Mouse (Mus musculus) heart, embryonic 11.5 days (tissue): ENCODE measurements around the gene Ccdc6. TPM values are rescaled to one million over a fixed set of nuclear protein-coding genes. Genes with fewer than 3 reads are reported as not detected.

Experiments used
- ATAC-seq: fragments of 200-750 bp; cut with Nextera tagmentation; replicated peaks from 2 replicates; pipeline ENCODE4 v1.8.0; 2017; ENCODE audit warnings: moderate library complexity; ENCODE audit not compliant: insufficient number of reproducible peaks, low FRiP score, low TSS enrichment
- H3K27ac ChIP-seq: fragments of 300-500 bp; sonication (generic); 2 replicates; pipeline ENCODE4 v1.5.1; 2014; ENCODE audit warnings: mild to moderate bottlenecking, low read depth, low read length
- H3K27me3 ChIP-seq: fragments of 300-500 bp; sonication (generic); 2 replicates; pipeline ENCODE4 v1.6.1; 2014; ENCODE audit warnings: mild to moderate bottlenecking, low read length, mixed read lengths; ENCODE audit not compliant: control insufficient read depth, insufficient read depth
- H3K36me3 ChIP-seq: fragments of 300-500 bp; sonication (generic); 2 replicates; pipeline ENCODE4 v1.6.1; 2014; ENCODE audit warnings: mild to moderate bottlenecking, low read length, moderate library complexity, mixed read lengths; ENCODE audit not compliant: control insufficient read depth, insufficient read depth
- H3K4me1 ChIP-seq: fragments of 300-500 bp; sonication (generic); 2 replicates; pipeline ENCODE4 v1.6.1; 2014; ENCODE audit warnings: low read length; ENCODE audit not compliant: control insufficient read depth, insufficient read depth
- H3K4me2 ChIP-seq: fragments of 300-500 bp; sonication (generic); 2 replicates; pipeline ENCODE4 v1.6.1; 2014; ENCODE audit warnings: mild to moderate bottlenecking, moderate library complexity
- H3K4me3 ChIP-seq: fragments of 300-500 bp; sonication (generic); 2 replicates; pipeline ENCODE4 v1.5.1; 2014; ENCODE audit warnings: low read depth, low read length
- H3K9ac ChIP-seq: fragments of 300-500 bp; sonication (generic); 2 replicates; pipeline ENCODE4 v1.6.1; 2014; ENCODE audit warnings: mild to moderate bottlenecking, low read depth, low read length, moderate library complexity
- H3K9me3 ChIP-seq: fragments of 300-500 bp; sonication (generic); replicated peaks from 2 replicates; pipeline ENCODE4 v1.6.1; 2016; ENCODE audit warnings: low read length; ENCODE audit not compliant: control insufficient read depth
- WGBS: fragments of 180-500 bp; shearing (Covaris S2); extraction: QIAGEN DNeasy Blood & Tissue Kit; methylation state at CpG from one replicate; pipeline ENCODE4 v1.1.7; 2014; ENCODE audit not compliant: insufficient replicate concordance; 5-methylcytosine and 5-hydroxymethylcytosine counted together
- polyA plus RNA-seq: library from polyadenylated mRNA; unstranded; fragments of >200 nt; fragmentation: Nextera tagmentation; extraction: Ambion mirVana; gene quantifications from 2 replicates; pipeline ENCODE4 v1.2.1, GENCODE M21; 2014

The Ccdc6 gene
- polyA plus RNA-seq, 1 experiment from 2014 or later: 23.0 TPM

- ATAC-seq: no peak
- WGBS: 71% methylated on average over 9 of the region's 9 CpGs
- H3K27me3 ChIP-seq: no peaks in the 10 kb centered on the region
- H3K36me3 ChIP-seq: peaks cover 24% of the 10 kb centered on the region
- H3K4me3 ChIP-seq: no peak overlapping the region
- peaks cover 3% of the 10 kb centered on the region; the same call in 1 of the 2 replicates for H3K4me1 ChIP-seq
- H3K27ac ChIP-seq: no peak overlapping the region
- no peaks in the 10 kb centered on the region for H3K9me3 ChIP-seq
- no peak overlapping the region for H3K4me2 ChIP-seq
- H3K9ac ChIP-seq: no peak overlapping the region
These were observed 89.2 kb downstream of the Ccdc6 start for GRCm38 (mm10) chr10:70186136-70186535.

GRCm38 (mm10) chr10:70186586-70186985, 89.7 kb downstream of the Ccdc6 start:
- H3K4me3 ChIP-seq: no peak overlapping the region
- H3K27ac ChIP-seq: no peak overlapping the region
- H3K4me2 ChIP-seq: no peak overlapping the region
- no peak overlapping the region for H3K9ac ChIP-seq
- WGBS: 85% methylated on average over 7 of the region's 7 CpGs
- peaks cover 22% of the 10 kb centered on the region for H3K36me3 ChIP-seq
- no peaks in the 10 kb centered on the region for H3K9me3 ChIP-seq
- peaks cover 3% of the 10 kb centered on the region; the same call in 1 of the 2 replicates for H3K4me1 ChIP-seq
- no peaks in the 10 kb centered on the region for H3K27me3 ChIP-seq
- no peak for ATAC-seq

GRCm38 (mm10) chr10:70189864-70190263, 92.9 kb downstream of the Ccdc6 start:
- 81% methylated on average over 13 of the region's 13 CpGs for WGBS
- Histone ChIP-seq H3K27me3 (no peaks in the 10 kb centered on the region), H3K4me2 (no peak overlapping the region), H3K9ac (no peak overlapping the region), H3K9me3 (no peaks in the 10 kb centered on the region), H3K36me3 (peaks cover 25% of the 10 kb centered on the region), H3K4me3 (no peak overlapping the region), H3K4me1 (no peaks in the 10 kb centered on the region), H3K27ac (no peak overlapping the region)
- ATAC-seq: no peak

GRCm38 (mm10) chr10:70194283-70194682, 97.4 kb downstream of the Ccdc6 start:
- Histone ChIP-seq H3K36me3 (peaks cover 11% of the 10 kb centered on the region; the same call in 1 of the 2 replicates), H3K4me3 (no peak overlapping the region), H3K27ac (no peak overlapping the region), H3K27me3 (no peaks in the 10 kb centered on the region), H3K9ac (no peak overlapping the region), H3K9me3 (no peaks in the 10 kb centered on the region), H3K4me1 (no peaks in the 10 kb centered on the region), H3K4me2 (no peak overlapping the region)
- 71% methylated on average over 9 of the region's 9 CpGs for WGBS
- ATAC-seq: no peak

GRCm38 (mm10) chr10:70195279-70195678, 98.4 kb downstream of the Ccdc6 start:
- no peak for ATAC-seq
- Histone ChIP-seq H3K4me3 (no peak overlapping the region), H3K9me3 (no peaks in the 10 kb centered on the region), H3K36me3 (0 out of 2 replicates have a peak, but pooled peaks cover 3% of the 10 kb centered on the region), H3K27me3 (no peaks in the 10 kb centered on the region), H3K9ac (no peak overlapping the region), H3K4me1 (no peaks in the 10 kb centered on the region), H3K27ac (peak overlapping the region; percentile 15; the same call in 1 of the 2 replicates), H3K4me2 (no peak overlapping the region)
- WGBS: 79% methylated on average over 7 of the region's 7 CpGs

GRCm38 (mm10) chr10:70195786-70196185, 98.9 kb downstream of the Ccdc6 start:
- no peak; the same call in 1 of the 2 replicates for ATAC-seq

GRCm38 (mm10) chr10:70196666-70197065, 99.7 kb downstream of the Ccdc6 start:
- no peaks in the 10 kb centered on the region for H3K4me1 ChIP-seq
- no peak for ATAC-seq
- H3K4me3 ChIP-seq: no peak overlapping the region
- H3K9me3 ChIP-seq: no peaks in the 10 kb centered on the region
- 0 out of 2 replicates have a peak, but pooled peaks cover 3% of the 10 kb centered on the region for H3K36me3 ChIP-seq
- H3K4me2 ChIP-seq: no peak overlapping the region
- H3K27ac ChIP-seq: no peak overlapping the region
- 91% methylated on average over 6 of the region's 6 CpGs for WGBS
- H3K9ac ChIP-seq: no peak overlapping the region
- H3K27me3 ChIP-seq: no peaks in the 10 kb centered on the region

More at GRCm38 (mm10) chr10:70195786-70196185, 98.9 kb downstream of the Ccdc6 start:
- Histone ChIP-seq H3K4me3 (no peak overlapping the region), H3K4me1 (no peaks in the 10 kb centered on the region), H3K9me3 (no peaks in the 10 kb centered on the region), H3K4me2 (no peak overlapping the region), H3K36me3 (0 out of 2 replicates have a peak, but pooled peaks cover 3% of the 10 kb centered on the region), H3K27ac (peak overlapping the region; percentile 15; the same call in 1 of the 2 replicates), H3K9ac (no peak overlapping the region), H3K27me3 (no peaks in the 10 kb centered on the region)
- 54% methylated on average over 7 of the region's 7 CpGs for WGBS

GRCm38 (mm10) chr10:70197601-70198000, 100.7 kb downstream of the Ccdc6 start:
- Histone ChIP-seq H3K4me3 (no peak overlapping the region), H3K27ac (no peak overlapping the region), H3K9me3 (no peaks in the 10 kb centered on the region), H3K27me3 (no peaks in the 10 kb centered on the region), H3K4me1 (no peaks in the 10 kb centered on the region), H3K9ac (no peak overlapping the region), H3K4me2 (no peak overlapping the region), H3K36me3 (0 out of 2 replicates have a peak, but pooled peaks cover 2% of the 10 kb centered on the region)
- WGBS: 85% methylated on average over 2 of the region's 2 CpGs
- ATAC-seq: no peak

- H3K27ac ChIP-seq: no peak overlapping the region
- no peaks in the 10 kb centered on the region for H3K36me3 ChIP-seq
- WGBS: 70% methylated on average over 6 of the region's 6 CpGs
- no peaks in the 10 kb centered on the region for H3K4me1 ChIP-seq
- H3K9ac ChIP-seq: no peak overlapping the region
- H3K9me3 ChIP-seq: no peaks in the 10 kb centered on the region
- H3K27me3 ChIP-seq: no peaks in the 10 kb centered on the region
- H3K4me3 ChIP-seq: no peak overlapping the region
- ATAC-seq: no peak
- no peak overlapping the region for H3K4me2 ChIP-seq
These were observed 101.1 kb downstream of the Ccdc6 start for GRCm38 (mm10) chr10:70198012-70198411.
